Mouse (Mus musculus) embryonic facial prominence, embryonic 12.5 days (tissue): Measurements from ENCODE around the gene Shld1. TPM values are rescaled to one million over a fixed set of nuclear protein-coding genes. Genes with fewer than 3 reads are reported as not detected.
A peak's percentile ranks its signal among the peaks of the same experiment; 100 is the strongest.

ENCODE experiments used
- ATAC-seq: fragments of 200-750 bp; cut with Nextera tagmentation; 2 replicates; pipeline ENCODE4 v1.8.0; 2017; ENCODE audit not compliant: insufficient number of reproducible peaks, insufficient read depth, low FRiP score, low TSS enrichment
- H3K27ac ChIP-seq: fragments of 300-500 bp; sonication (generic); 2 replicates; pipeline ENCODE4 v1.5.1; 2016; ENCODE audit warnings: mild to moderate bottlenecking
- H3K27me3 ChIP-seq: fragments of 300-500 bp; sonication (generic); 2 replicates; pipeline ENCODE4 v1.6.1; 2016; ENCODE audit warnings: mild to moderate bottlenecking, moderate library complexity
- H3K36me3 ChIP-seq: fragments of 300-500 bp; sonication (generic); 2 replicates; pipeline ENCODE4 v1.6.1; 2016; ENCODE audit warnings: mild to moderate bottlenecking
- H3K4me1 ChIP-seq: fragments of 300-500 bp; sonication (generic); 2 replicates; pipeline ENCODE4 v1.6.1; 2016
- H3K4me2 ChIP-seq: fragments of 300-500 bp; sonication (generic); replicated peaks from 2 replicates; pipeline ENCODE4 v1.6.1; 2016; ENCODE audit warnings: mild to moderate bottlenecking, moderate library complexity
- H3K4me3 ChIP-seq: fragments of 300-500 bp; sonication (generic); 2 replicates; pipeline ENCODE4 v1.5.1; 2016; ENCODE audit warnings: mild to moderate bottlenecking
- H3K9ac ChIP-seq: fragments of 300-500 bp; sonication (generic); 2 replicates; pipeline ENCODE4 v1.6.1; 2016; ENCODE audit warnings: mild to moderate bottlenecking, moderate library complexity
- H3K9me3 ChIP-seq: fragments of 300-500 bp; sonication (generic); 2 replicates; pipeline ENCODE4 v1.6.1; 2016; ENCODE audit warnings: mild to moderate bottlenecking, moderate library complexity
- WGBS: fragments of 180-500 bp; shearing (Covaris S2); methylation state at CpG from one replicate; pipeline ENCODE4 v1.1.7; 2016; 5-methylcytosine and 5-hydroxymethylcytosine counted together
- polyA plus RNA-seq: library from polyadenylated mRNA; unstranded; fragments of >200 nt; fragmentation: Nextera tagmentation; extraction: Ambion mirVana; gene quantifications from 2 replicates; pipeline ENCODE4 v1.2.1, GENCODE M21; 2016

The Shld1 gene
- polyA plus RNA-seq, 1 experiment from 2014 or later: 14.3 TPM

GRCm38 (mm10) chr2:132695358-132696093, 8.8 kb downstream of the Shld1 start:
- H3K9me3 ChIP-seq: no peaks in the 10 kb centered on the region
- no peaks in the 10 kb centered on the region for H3K4me1 ChIP-seq
- 85% methylated on average over 9 of the region's 9 CpGs for WGBS
- ATAC-seq: no peak
- no peak overlapping the region for H3K4me3 ChIP-seq
- no peaks in the 10 kb centered on the region for H3K27me3 ChIP-seq
- 0 out of 2 replicates have a peak, but pooled peaks cover 3% of the 10 kb centered on the region for H3K36me3 ChIP-seq
- H3K4me2 ChIP-seq: no peak overlapping the region
- no peak overlapping the region for H3K27ac ChIP-seq
- H3K9ac ChIP-seq: no peak overlapping the region

GRCm38 (mm10) chr2:132696519-132696918, 9.8 kb downstream of the Shld1 start:
- WGBS: 92% methylated on average over 5 of the region's 5 CpGs
- Histone ChIP-seq H3K27ac (no peak overlapping the region), H3K4me1 (no peaks in the 10 kb centered on the region), H3K27me3 (no peaks in the 10 kb centered on the region), H3K9ac (no peak overlapping the region), H3K36me3 (0 out of 2 replicates have a peak, but pooled peaks cover 3% of the 10 kb centered on the region), H3K4me2 (no peak overlapping the region), H3K9me3 (no peaks in the 10 kb centered on the region), H3K4me3 (no peak overlapping the region)
- ATAC-seq: no peak

- 86% methylated on average over 5 of the region's 5 CpGs for WGBS
- Histone ChIP-seq H3K36me3 (0 out of 2 replicates have a peak, but pooled peaks cover 3% of the 10 kb centered on the region), H3K9ac (no peak overlapping the region), H3K4me2 (no peak overlapping the region), H3K27me3 (no peaks in the 10 kb centered on the region), H3K27ac (no peak overlapping the region), H3K4me1 (no peaks in the 10 kb centered on the region), H3K4me3 (no peak overlapping the region), H3K9me3 (no peaks in the 10 kb centered on the region)
- ATAC-seq: no peak
Observed at GRCm38 (mm10) chr2:132697256-132697655, 10.5 kb downstream of the Shld1 start.

- H3K4me1 ChIP-seq: no peaks in the 10 kb centered on the region
- H3K4me2 ChIP-seq: no peak overlapping the region
- H3K36me3 ChIP-seq: 0 out of 2 replicates have a peak, but pooled peaks cover 3% of the 10 kb centered on the region
- no peak overlapping the region for H3K27ac ChIP-seq
- no peak overlapping the region for H3K9ac ChIP-seq
- no peaks in the 10 kb centered on the region for H3K27me3 ChIP-seq
- WGBS: 66% methylated on average over 7 of the region's 7 CpGs
- no peak overlapping the region for H3K4me3 ChIP-seq
- ATAC-seq: no peak
- H3K9me3 ChIP-seq: no peaks in the 10 kb centered on the region
Observed at GRCm38 (mm10) chr2:132697695-132698094, 11.0 kb downstream of the Shld1 start.

GRCm38 (mm10) chr2:132698420-132698819, 11.7 kb downstream of the Shld1 start:
- ATAC-seq: no peak
- H3K4me3 ChIP-seq: no peak overlapping the region
- no peaks in the 10 kb centered on the region for H3K9me3 ChIP-seq
- 77% methylated on average over 6 of the region's 6 CpGs for WGBS
- no peaks in the 10 kb centered on the region for H3K27me3 ChIP-seq
- H3K4me1 ChIP-seq: no peaks in the 10 kb centered on the region
- H3K4me2 ChIP-seq: no peak overlapping the region
- no peaks in the 10 kb centered on the region for H3K36me3 ChIP-seq
- no peak overlapping the region for H3K27ac ChIP-seq
- H3K9ac ChIP-seq: no peak overlapping the region

GRCm38 (mm10) chr2:132700921-132701320, 14.2 kb downstream of the Shld1 start:
- WGBS: 90% methylated on average over 4 of the region's 4 CpGs
- no peaks in the 10 kb centered on the region for H3K4me1 ChIP-seq
- H3K27me3 ChIP-seq: no peaks in the 10 kb centered on the region
- no peak overlapping the region for H3K27ac ChIP-seq
- H3K36me3 ChIP-seq: no peaks in the 10 kb centered on the region
- H3K4me2 ChIP-seq: no peak overlapping the region
- no peak overlapping the region for H3K9ac ChIP-seq
- H3K4me3 ChIP-seq: no peak overlapping the region
- no peaks in the 10 kb centered on the region for H3K9me3 ChIP-seq
- ATAC-seq: no peak

- H3K27ac ChIP-seq: no peak overlapping the region
- no peak overlapping the region for H3K4me2 ChIP-seq
- H3K27me3 ChIP-seq: no peaks in the 10 kb centered on the region
- WGBS: 19% methylated on average over 7 of the region's 7 CpGs
- no peaks in the 10 kb centered on the region for H3K9me3 ChIP-seq
- ATAC-seq: 0 out of 2 replicates have a peak, but pooled peaks have one; percentile 65
- no peaks in the 10 kb centered on the region for H3K36me3 ChIP-seq
- H3K4me1 ChIP-seq: no peaks in the 10 kb centered on the region
- H3K9ac ChIP-seq: no peak overlapping the region
- H3K4me3 ChIP-seq: no peak overlapping the region
Observed at GRCm38 (mm10) chr2:132701451-132701886, 14.7 kb downstream of the Shld1 start.

- Histone ChIP-seq H3K4me3 (no peak overlapping the region), H3K9ac (no peak overlapping the region), H3K4me1 (no peaks in the 10 kb centered on the region), H3K27me3 (no peaks in the 10 kb centered on the region), H3K4me2 (no peak overlapping the region), H3K36me3 (no peaks in the 10 kb centered on the region), H3K9me3 (no peaks in the 10 kb centered on the region), H3K27ac (no peak overlapping the region)
- WGBS: 86% methylated on average over 10 of the region's 10 CpGs
- no peak for ATAC-seq
Observed at GRCm38 (mm10) chr2:132705251-132705992, 18.7 kb downstream of the Shld1 start.

- 90% methylated on average over 3 of the region's 3 CpGs for WGBS
- ATAC-seq: no peak
Observed at GRCm38 (mm10) chr2:132706309-132706708, 19.6 kb downstream of the Shld1 start.

GRCm38 (mm10) chr2:132710488-132710887, 23.8 kb downstream of the Shld1 start:
- no peak overlapping the region for H3K4me3 ChIP-seq
- no peaks in the 10 kb centered on the region for H3K9me3 ChIP-seq
- H3K27ac ChIP-seq: no peak overlapping the region
- WGBS: 67% methylated on average over 2 of the region's 2 CpGs
- H3K9ac ChIP-seq: no peak overlapping the region
- H3K4me2 ChIP-seq: no peak overlapping the region
- no peaks in the 10 kb centered on the region for H3K27me3 ChIP-seq
- no peaks in the 10 kb centered on the region for H3K36me3 ChIP-seq
- no peaks in the 10 kb centered on the region for H3K4me1 ChIP-seq
- no peak for ATAC-seq

More at GRCm38 (mm10) chr2:132706309-132706708, 19.6 kb downstream of the Shld1 start:
- H3K4me1 ChIP-seq: no peaks in the 10 kb centered on the region
- H3K36me3 ChIP-seq: no peaks in the 10 kb centered on the region
- no peak overlapping the region for H3K27ac ChIP-seq
- no peak overlapping the region for H3K9ac ChIP-seq
- H3K27me3 ChIP-seq: no peaks in the 10 kb centered on the region
- H3K4me3 ChIP-seq: no peak overlapping the region
- H3K4me2 ChIP-seq: no peak overlapping the region
- no peaks in the 10 kb centered on the region for H3K9me3 ChIP-seq

- no peak for ATAC-seq
- H3K36me3 ChIP-seq: no peaks in the 10 kb centered on the region
- 85% methylated on average over 8 of the region's 8 CpGs for WGBS
Observed at GRCm38 (mm10) chr2:132712061-132712460, 25.3 kb downstream of the Shld1 start.

GRCm38 (mm10) chr2:132714522-132714921, 27.8 kb downstream of the Shld1 start:
- Histone ChIP-seq H3K4me1 (no peaks in the 10 kb centered on the region), H3K9ac (no peak overlapping the region), H3K4me2 (no peak overlapping the region), H3K36me3 (no peaks in the 10 kb centered on the region), H3K27me3 (no peaks in the 10 kb centered on the region), H3K27ac (no peak overlapping the region), H3K4me3 (no peak overlapping the region), H3K9me3 (no peaks in the 10 kb centered on the region)
- 83% methylated on average over 7 of the region's 7 CpGs for WGBS
- ATAC-seq: no peak

More at GRCm38 (mm10) chr2:132712061-132712460, 25.3 kb downstream of the Shld1 start:
- no peak overlapping the region for H3K4me3 ChIP-seq
- H3K4me2 ChIP-seq: no peak overlapping the region
- H3K4me1 ChIP-seq: no peaks in the 10 kb centered on the region
- H3K27ac ChIP-seq: no peak overlapping the region
- H3K27me3 ChIP-seq: no peaks in the 10 kb centered on the region
- H3K9me3 ChIP-seq: no peaks in the 10 kb centered on the region
- no peak overlapping the region for H3K9ac ChIP-seq
